Mouse (Mus musculus): ENCODE measurements around the gene Cenpt.
"Not testable (repeated sequence)": the region's sequence is repeated elsewhere in the genome, so short reads cannot be mapped to it uniquely, and the experiment has no call there.

Cenpt gene

GRCm38 (mm10) chr8:105854715-105855216 lies 1.7 kb upstream of the Cenpt start, which contains the start of gene Thap11:
Gene Thap11, plus strand, starts transcription at chr8:105855132.
- in situ Hi-C loops (cut with MboI, MseI): no loop called here

GRCm38 (mm10) chr8:105854303-105854702 lies 1.2 kb upstream of the Cenpt start:
- in situ Hi-C loops (cut with MboI, MseI): no loop called here

GRCm38 (mm10) chr8:105852146-105852729 lies 840 bp downstream of the Cenpt start:
- in situ Hi-C loops (cut with MboI, MseI): no loop called here

- in situ Hi-C loops (cut with MboI, MseI): no loop called here
Observed at GRCm38 (mm10) chr8:105851651-105852143, 1.4 kb downstream of the Cenpt start.

DNA sequence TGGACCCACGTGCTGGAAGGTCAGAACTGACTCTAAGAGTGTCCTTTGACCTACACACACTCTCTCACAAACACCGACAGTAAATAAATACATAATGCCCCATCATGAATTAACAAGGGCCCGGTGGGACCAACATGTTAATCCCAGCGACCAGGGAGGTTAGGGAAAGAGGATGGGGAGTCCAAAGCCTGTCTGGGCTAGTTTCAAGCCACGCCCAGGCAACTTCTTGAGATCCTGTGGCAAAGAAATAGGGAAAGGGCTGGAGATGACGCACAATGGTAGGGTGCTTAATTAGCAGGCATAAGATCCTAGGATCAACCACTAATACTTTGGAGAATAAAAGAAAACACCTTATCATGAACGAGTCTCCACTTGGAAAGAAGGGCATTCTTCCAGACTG lies 2.5 kb downstream of the Cenpt start:
- in situ Hi-C loops (cut with MboI, MseI): no loop called here

- in situ Hi-C loops (cut with MboI, MseI): no loop called here
Observed at GRCm38 (mm10) chr8:105850014-105850413, 3.1 kb downstream of the Cenpt start.

DNA sequence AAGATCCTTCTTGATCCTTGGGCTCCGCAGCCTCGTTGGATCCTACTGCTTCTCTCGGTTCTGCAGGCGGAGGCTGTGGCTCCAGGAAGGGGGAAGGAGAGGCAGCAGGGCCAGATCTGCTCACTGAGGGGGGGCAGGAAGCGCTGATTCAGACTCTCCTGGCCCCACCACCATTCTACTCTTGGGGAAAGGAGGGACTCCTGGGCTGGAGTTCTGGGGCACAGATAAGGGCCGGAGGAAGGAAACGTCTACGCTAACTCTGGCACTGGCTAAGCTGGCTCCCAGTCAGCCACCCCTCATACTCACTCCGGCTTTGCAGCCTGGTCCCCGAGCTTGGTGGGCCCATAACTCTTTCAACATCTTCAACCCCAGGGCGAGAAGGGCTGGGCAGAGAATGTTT lies 6.4 kb downstream of the Cenpt start:
- in situ Hi-C loops (cut with MboI, MseI): no loop called here

- in situ Hi-C loops (cut with MboI, MseI): no loop called here
Observed at GRCm38 (mm10) chr8:105839209-105839608, 13.9 kb downstream of the Cenpt start.

DNA sequence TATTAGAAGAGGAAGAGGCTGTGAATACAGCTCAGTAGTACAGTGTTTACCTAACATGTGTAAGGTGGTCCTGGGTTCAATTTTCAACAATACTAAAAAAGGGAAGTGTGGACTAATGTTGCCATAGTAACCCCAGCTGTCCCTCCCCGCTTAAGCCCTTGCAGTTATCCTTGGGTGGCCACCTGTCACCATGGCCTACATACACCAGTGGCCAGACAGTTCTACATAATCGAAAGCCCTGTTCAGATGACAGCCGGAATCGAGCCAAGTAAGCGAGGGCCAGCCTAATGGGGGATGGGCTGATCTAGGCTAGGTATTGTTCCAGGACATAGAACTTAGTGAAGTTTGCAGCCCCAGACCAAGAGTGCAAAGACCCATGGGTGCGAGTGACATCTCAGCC lies 16.1 kb downstream of the Cenpt start:
- in situ Hi-C loops (cut with MboI, MseI): no loop called here

DNA sequence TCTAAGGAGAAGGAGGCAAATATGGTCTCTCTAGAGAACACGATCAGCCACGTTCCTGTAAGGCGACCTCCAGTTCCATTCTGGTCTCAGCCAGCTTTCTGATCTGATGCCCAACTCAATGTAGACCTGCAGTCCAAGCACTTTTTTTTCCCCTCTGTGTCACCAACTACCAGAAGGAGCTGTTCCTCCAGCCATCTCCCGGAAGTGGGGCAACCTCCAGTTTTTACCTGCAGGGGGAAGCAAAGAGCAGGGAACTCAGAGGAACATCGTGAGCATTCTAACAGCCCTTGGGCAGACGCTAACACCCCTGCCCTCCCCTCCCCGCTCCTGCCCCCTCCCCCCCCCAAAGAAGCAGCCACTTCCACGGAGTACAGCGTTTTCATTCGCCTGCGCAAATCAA lies 17.8 kb downstream of the Cenpt start:
- in situ Hi-C loops (cut with MboI, MseI): no loop called here

- in situ Hi-C loops (cut with MboI, MseI): not testable (repeated sequence)
Observed at GRCm38 (mm10) chr8:105833740-105834139, 19.3 kb downstream of the Cenpt start.

- in situ Hi-C loops (cut with MboI, MseI): no loop called here
Observed at GRCm38 (mm10) chr8:105826861-105827848, 25.9 kb downstream of the Cenpt start, which contains the start of the genes Ranbp10 and Tsnaxip1. Gene Ranbp10, minus strand, starts transcription at chr8:105827350. Gene Tsnaxip1, plus strand, starts transcription at chr8:105827731.

GRCm38 (mm10) chr8:105826379-105826778 lies 26.7 kb downstream of the Cenpt start:
- in situ Hi-C loops (cut with MboI, MseI): no loop called here

DNA sequence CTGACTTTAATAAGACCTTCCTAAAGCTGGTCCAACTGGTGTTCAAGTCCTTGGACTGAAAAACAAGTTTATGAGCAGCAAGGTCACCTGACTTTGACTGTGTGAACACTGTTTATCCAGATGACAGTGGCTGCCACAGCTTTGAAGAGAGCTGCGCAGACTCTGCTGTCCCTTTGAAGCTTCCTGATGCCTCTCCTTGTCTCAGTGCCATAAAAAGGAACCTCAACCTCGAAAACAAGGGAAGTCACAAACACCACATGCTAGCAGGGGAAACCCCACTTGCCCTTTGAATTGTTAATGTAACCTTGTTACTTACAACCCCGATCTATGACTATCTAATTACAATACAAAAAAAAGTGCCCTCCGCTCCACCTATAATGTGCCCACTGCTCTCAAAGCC lies 27.6 kb downstream of the Cenpt start:
- in situ Hi-C loops (cut with MboI, MseI): no loop called here

DNA sequence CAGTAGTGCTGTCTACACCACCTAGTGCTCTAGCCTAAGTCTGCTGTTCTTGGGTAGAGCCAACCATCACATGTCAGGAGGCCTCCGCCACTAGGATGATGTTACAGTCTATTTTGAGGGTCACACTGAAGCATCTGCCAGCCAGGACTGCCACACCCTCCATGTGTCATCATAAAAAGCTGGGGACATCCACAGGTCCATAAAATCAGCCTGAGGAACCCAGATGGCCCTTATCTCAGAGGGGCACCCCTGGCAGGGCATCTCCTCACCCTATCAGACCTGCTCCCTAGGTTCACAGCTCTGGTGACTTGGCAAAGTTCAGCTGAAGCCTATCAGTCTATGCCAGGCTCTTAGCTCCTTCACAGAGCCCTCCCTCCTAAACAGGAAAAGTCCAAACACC lies 32.2 kb downstream of the Cenpt start:
- in situ Hi-C loops (cut with MboI, MseI): no loop called here

GRCm38 (mm10) chr8:105819659-105820058 lies 33.4 kb downstream of the Cenpt start:
- in situ Hi-C loops (cut with MboI, MseI): no loop called here

GRCm38 (mm10) chr8:105813241-105813640 lies 39.8 kb downstream of the Cenpt start:
- in situ Hi-C loops (cut with MboI, MseI): no loop called here

- in situ Hi-C loops (cut with MboI, MseI): no loop called here
Observed at GRCm38 (mm10) chr8:105812511-105812910, 40.6 kb downstream of the Cenpt start.

GRCm38 (mm10) chr8:105811543-105811942 lies 41.5 kb downstream of the Cenpt start:
- in situ Hi-C loops (cut with MboI, MseI): no loop called here

DNA sequence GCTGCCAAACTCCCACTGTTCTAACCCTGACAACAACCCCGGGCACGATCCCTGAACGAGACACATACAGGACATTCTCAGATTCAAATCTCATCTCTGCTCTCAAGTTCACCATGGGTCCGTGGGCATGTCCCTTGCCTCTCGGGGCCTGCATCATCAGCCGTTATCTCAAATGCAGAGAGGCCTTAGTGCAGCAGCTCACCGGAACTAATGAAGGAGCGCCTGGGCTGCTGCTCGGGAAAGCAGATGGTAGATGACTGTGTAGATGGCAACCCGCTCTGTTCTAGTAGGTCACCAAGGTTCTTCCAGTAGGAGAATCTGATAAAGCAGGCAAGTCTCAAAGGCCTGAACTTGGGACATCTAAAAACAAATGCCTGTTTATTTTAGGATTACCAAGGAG lies 42.0 kb downstream of the Cenpt start:
- in situ Hi-C loops (cut with MboI, MseI): no loop called here

DNA sequence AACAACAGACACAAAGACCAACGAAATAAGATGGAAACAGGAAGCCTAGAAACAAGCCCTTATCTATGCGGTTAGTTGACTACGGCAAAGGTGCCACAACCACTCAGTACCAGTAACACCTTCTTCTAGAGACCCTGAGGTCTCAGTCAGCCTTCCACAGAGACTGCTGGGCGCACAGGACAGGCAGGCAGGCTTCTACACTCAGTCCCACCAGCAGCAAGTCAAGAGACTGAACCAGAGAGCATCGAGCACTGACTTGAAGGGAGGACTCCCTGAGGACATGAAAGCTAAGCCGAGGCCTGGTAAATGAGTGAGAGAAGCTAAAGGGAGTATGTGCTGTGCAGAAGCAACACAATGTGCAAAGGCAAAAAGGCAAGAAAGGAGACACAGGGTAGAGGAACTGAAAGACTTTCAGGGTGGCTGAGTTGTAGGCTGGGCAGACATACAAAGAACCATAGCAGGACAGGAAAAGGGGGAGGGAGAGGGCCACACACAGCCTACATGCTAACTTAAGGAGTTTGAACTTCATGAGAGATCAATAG lies 42.8 kb downstream of the Cenpt start:
- in situ Hi-C loops (cut with MboI, MseI): no loop called here

DNA sequence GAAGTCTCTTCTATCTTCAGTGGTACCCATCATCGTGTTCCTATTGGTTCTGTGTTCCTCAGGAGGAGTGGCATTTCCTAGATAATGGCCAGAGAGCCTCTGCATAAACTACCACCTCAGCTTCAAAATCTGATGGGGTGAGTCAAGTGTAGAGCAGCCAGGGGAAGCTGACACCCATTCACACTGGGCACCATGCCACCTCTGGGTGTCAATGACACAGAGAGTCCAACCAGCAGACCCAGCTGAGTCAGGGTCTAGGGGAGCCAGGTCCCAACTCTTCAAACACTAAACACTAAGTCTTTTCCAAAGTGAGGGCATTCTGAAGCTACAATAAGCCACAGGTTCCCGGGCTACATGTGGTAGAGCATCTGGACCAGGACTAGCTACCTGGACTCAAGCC lies 44.6 kb downstream of the Cenpt start:
- in situ Hi-C loops (cut with MboI, MseI): no loop called here
